Mouse (Mus musculus): Measurements from ENCODE around the gene T.
"Not testable (repeated sequence)": the region's sequence is repeated elsewhere in the genome, so short reads cannot be mapped to it uniquely, and the experiment has no call there.

The T gene

GRCm38 (mm10) chr17:8433978-8434960, at the start of gene T:
T (plus strand) TSS chr17:8434423.
- no peak for DNase-seq (ENCODE audit: low spot score in 2 of 2)

GRCm38 (mm10) chr17:8385441-8385840, 48.8 kb upstream of the T start:
- DNase-seq (ENCODE audit: low spot score in 2 of 2) = no peak

GRCm38 (mm10) chr17:8388463-8388862, 45.8 kb upstream of the T start:
- peak in 1 of 2 experiments; percentile 47 for DNase-seq (ENCODE audit: low spot score in 2 of 2)

GRCm38 (mm10) chr17:8388990-8389789, 45.0 kb upstream of the T start:
- peak in 1 of 2 experiments; percentile 15 for DNase-seq (ENCODE audit: low spot score in 2 of 2)

GRCm38 (mm10) chr17:8389790-8390095, 44.5 kb upstream of the T start:
- no peak for DNase-seq (ENCODE audit: low spot score in 2 of 2)

GRCm38 (mm10) chr17:8390487-8390886, 43.7 kb upstream of the T start:
- no peak for DNase-seq (ENCODE audit: low spot score in 2 of 2)

GRCm38 (mm10) chr17:8396371-8396770, 37.9 kb upstream of the T start:
- DNase-seq (ENCODE audit: low spot score in 2 of 2) = no peak

- no peak for DNase-seq (ENCODE audit: low spot score in 2 of 2)
Measured at GRCm38 (mm10) chr17:8397946-8398345, 36.3 kb upstream of the T start.

GRCm38 (mm10) chr17:8403932-8404331, 30.3 kb upstream of the T start:
- not testable (repeated sequence) for DNase-seq (ENCODE audit: low spot score in 2 of 2)

- no peak for DNase-seq (ENCODE audit: low spot score in 2 of 2)
Measured at GRCm38 (mm10) chr17:8406285-8406684, 27.9 kb upstream of the T start.

- DNase-seq (ENCODE audit: low spot score in 2 of 2) = not testable (repeated sequence)
Measured at GRCm38 (mm10) chr17:8408002-8408401, 26.2 kb upstream of the T start.

GRCm38 (mm10) chr17:8408589-8409295, 25.5 kb upstream of the T start:
- DNase-seq (ENCODE audit: low spot score in 2 of 2) = no peak

- DNase-seq (ENCODE audit: low spot score in 2 of 2) = no peak
Measured at GRCm38 (mm10) chr17:8410330-8410729, 23.9 kb upstream of the T start.

GRCm38 (mm10) chr17:8413656-8414055, 20.6 kb upstream of the T start:
- DNase-seq (ENCODE audit: low spot score in 2 of 2) = no peak

- no peak for DNase-seq (ENCODE audit: low spot score in 2 of 2)
Measured at GRCm38 (mm10) chr17:8415533-8415932, 18.7 kb upstream of the T start.

GRCm38 (mm10) chr17:8416865-8417264, 17.4 kb upstream of the T start:
- DNase-seq (ENCODE audit: low spot score in 2 of 2) = no peak

- no peak for DNase-seq (ENCODE audit: low spot score in 2 of 2)
Measured at GRCm38 (mm10) chr17:8420739-8421138, 13.5 kb upstream of the T start.

- DNase-seq (ENCODE audit: low spot score in 2 of 2) = no peak
Measured at GRCm38 (mm10) chr17:8421517-8421916, 12.7 kb upstream of the T start.

- DNase-seq (ENCODE audit: low spot score in 2 of 2) = peak in 1 of 2 experiments; percentile 26
Measured at GRCm38 (mm10) chr17:8423283-8423682, 10.9 kb upstream of the T start.

- DNase-seq (ENCODE audit: low spot score in 2 of 2) = no peak
Measured at GRCm38 (mm10) chr17:8429436-8429835, 4.8 kb upstream of the T start.

GRCm38 (mm10) chr17:8429896-8430295, 4.3 kb upstream of the T start:
- DNase-seq (ENCODE audit: low spot score in 2 of 2) = no peak

GRCm38 (mm10) chr17:8432179-8432800, 1.9 kb upstream of the T start:
- no peak for DNase-seq (ENCODE audit: low spot score in 2 of 2)
